Mouse (Mus musculus) lung, adult 2 months (tissue): ENCODE measurements around the gene Adgrd1. TPM values are rescaled to one million over a fixed set of nuclear protein-coding genes. Genes with fewer than 3 reads are reported as not detected.

Experiments
- DNase-seq: peaks from one replicate; pipeline ENCODE4 v3.0.0; 2022
- H3K4me1 ChIP-seq: fragments of 200-500 bp; 2 replicates; pipeline ENCODE4 v1.6.1; 2011; ENCODE audit warnings: low read length; ENCODE audit not compliant: control insufficient read depth, insufficient read depth
- H3K4me3 ChIP-seq: fragments of 200-500 bp; replicated peaks from 2 replicates; pipeline ENCODE3; 2011; ENCODE audit warnings: low read depth, mild to moderate bottlenecking, control low read depth, low read length; ENCODE audit errors: extremely low read depth
- CTCF ChIP-seq: fragments of 200-500 bp; IDR thresholded peaks from 2 replicates; pipeline ENCODE4 v1.5.1; 2011; ENCODE audit warnings: mild to moderate bottlenecking, low read length, control low read depth; ENCODE audit not compliant: insufficient read depth
- POLR2A ChIP-seq: fragments of 200-500 bp; IDR thresholded peaks from 2 replicates; pipeline ENCODE4 v1.6.1; 2011; ENCODE audit warnings: low read depth, mild to moderate bottlenecking, control low read depth, low read length, borderline replicate concordance; ENCODE audit errors: extremely low read depth
- WGBS: fragments of 180-500 bp; shearing (Covaris S2); methylation state at CpG from one replicate; pipeline ENCODE4 v1.1.7; 2018; 5-methylcytosine and 5-hydroxymethylcytosine counted together
- polyA plus RNA-seq: library from polyadenylated mRNA; depleted of rRNA; stranded (reverse); fragments of >200 nt; gene quantifications from 2 replicates; pipeline ENCODE4 v1.2.3, GENCODE M21; 2012

The Adgrd1 gene
- polyA plus RNA-seq, 1 experiment, result 8.3 TPM

DNA sequence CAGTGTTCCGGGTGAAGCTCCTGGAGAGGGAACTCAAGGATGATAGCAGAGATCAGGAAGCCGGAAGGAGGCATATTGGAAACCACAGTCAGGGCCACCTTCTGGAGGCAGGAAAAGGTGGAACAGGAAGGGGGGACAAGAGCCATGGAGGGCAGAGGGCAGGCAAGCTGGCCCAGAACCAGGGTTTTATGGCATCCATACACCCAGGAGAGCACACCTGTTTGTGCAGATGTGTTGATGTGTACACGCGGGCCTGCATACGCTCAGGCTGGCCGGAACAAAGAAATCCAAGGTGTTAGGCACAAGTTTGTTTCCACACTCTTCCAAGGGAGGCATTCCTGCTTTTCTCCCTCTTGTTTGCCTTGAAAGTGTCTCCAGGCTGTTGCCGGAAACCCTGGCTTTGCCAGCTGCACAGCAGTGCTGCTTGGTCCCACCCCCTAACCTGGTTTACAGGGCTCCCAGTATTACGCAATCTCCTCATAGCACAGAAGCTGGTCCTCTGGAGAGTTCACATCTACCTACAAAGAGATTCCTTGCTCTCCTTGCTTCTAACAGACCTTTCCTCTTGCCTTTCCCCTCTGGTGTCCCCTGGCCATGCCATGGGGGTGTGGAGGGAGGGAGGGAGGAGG lies 48.9 kb downstream of the Adgrd1 start:
- TF ChIP-seq CTCF (no peak), POLR2A (no peak)
- 69% methylated on average over 8 of the region's 8 CpGs for WGBS
- DNase-seq, result peak; percentile 12
- Histone ChIP-seq H3K4me1 (no peaks in the 10 kb centered on the region), H3K4me3 (no peak overlapping the region)

DNA sequence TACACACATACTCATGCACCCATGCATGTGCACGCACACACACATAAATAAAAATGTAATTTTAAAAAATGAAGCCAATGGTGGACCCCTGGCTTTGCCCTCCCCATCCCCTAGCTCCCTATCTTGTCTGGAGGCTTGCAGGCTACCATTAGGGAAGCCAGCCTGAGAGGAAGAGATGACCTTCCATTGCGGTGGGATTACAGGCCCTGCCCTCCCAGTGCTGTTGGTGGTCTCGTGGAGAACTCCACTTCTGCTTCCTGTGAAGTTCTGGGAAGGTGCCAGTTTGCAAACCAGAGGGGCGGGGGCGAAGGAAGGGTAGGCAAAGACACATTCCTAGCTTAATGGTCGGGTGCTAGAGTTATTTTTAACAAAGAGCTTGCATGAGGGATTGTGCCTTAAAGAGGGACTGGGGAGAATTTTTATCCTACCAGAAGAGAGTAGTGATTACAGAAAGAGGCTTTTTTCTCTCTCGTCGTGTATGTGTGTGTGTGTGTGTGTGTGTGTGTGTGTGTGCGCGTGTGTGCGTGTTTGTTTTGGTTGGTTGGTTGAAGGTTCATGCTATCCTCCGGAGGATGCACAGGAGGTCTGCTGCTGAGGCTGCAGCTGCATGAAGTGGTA lies 50.5 kb downstream of the Adgrd1 start:
- Histone ChIP-seq H3K4me1 (no peaks in the 10 kb centered on the region), H3K4me3 (no peak overlapping the region)
- TF ChIP-seq CTCF, result no peak
- no peak for DNase-seq
- 45% methylated on average over 12 of the region's 12 CpGs for WGBS

DNA sequence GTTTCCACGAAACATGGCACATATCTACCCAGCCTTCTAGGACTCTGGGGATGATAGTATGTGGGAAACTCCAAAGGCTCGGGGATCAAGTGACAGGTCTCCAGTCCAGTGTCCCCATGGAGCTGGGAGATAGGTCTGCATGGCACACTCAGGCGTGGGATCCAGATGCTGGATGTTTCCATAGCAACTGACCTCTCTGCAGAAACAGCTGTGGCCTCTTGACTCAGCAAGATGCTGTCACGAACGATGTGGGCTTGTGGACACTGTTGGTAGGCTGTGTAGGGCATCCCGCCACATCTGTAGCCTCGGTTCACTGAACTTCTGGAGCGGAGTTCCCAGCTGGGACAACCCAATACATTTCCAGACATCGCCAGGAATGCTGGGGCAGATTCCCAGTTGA lies 51.9 kb downstream of the Adgrd1 start:
- DNase-seq, result no peak
- WGBS, result 68% methylated on average over 9 of the region's 9 CpGs
- no peak overlapping the region for H3K4me3 ChIP-seq
- H3K4me1 ChIP-seq, result no peaks in the 10 kb centered on the region
- no peak for TF ChIP-seq POLR2A
- no peak for TF ChIP-seq CTCF

DNA sequence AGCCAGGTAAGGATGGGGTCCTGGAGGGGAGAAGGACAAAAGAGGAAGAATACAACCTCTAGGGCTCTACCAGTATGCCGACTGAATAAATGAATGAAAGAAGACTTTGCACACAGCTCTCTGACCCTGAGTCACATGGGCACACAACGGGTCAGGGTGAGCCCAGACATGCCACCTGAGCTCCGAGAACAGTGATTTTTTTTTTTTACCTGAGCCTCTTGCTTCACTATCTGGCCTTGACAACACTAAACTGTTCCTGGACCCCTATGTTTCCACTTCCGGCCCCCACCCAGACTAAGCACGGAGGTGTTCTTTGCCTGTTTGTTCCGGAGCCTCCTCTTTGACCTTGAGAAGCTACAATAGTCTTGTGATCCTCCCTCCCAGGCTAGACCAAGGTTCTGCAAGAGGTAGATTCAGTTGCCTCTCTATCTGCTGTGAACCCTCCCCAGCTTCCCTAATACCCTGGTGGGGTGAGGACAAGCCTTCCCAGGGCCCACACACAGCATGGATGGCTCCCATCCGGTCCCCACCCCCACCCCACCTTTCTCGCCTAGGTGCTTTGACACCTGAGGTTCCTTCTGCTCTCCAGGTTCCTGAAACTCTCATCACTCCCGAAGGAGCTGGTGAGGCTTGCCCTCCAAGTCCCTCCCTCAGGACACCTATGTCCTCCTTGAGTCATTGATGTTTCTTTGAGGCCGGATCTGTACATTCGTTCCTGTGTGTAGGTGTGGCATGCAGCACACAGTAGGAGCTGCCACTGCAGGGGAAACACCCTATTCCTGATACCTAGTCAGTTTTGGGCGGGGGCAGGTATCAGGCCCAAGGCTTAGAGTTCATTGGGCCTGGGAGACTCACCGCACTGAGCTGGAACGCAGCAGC lies 58.7 kb downstream of the Adgrd1 start:
- H3K4me1 ChIP-seq, result no peaks in the 10 kb centered on the region
- WGBS, result 68% methylated on average over 14 of the region's 14 CpGs
- TF ChIP-seq POLR2A (no peak), CTCF (no peak)
- DNase-seq, result no peak
- no peak overlapping the region for H3K4me3 ChIP-seq

DNA sequence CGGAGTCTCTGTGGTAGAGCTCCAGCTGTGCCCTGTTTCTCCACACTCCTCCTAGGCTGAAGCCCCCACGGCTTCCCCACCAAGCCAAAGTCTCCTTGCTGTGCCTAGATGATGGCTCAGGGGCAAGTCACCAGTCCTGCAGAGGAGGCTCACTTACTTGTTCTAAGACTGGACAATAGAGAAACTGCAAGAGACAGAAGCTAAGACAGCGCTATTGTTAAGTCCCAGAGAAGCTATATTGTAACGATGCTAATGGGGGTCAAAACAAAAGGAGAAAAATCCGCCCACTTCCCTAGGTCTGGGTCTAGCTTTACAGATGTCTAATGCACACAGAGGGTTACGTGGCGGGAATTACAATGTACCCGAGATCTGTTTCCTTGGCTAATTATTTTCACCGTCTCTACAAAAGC lies 59.4 kb downstream of the Adgrd1 start:
- DNase-seq, result no peak
- H3K4me3 ChIP-seq, result no peak overlapping the region
- H3K4me1 ChIP-seq, result no peaks in the 10 kb centered on the region
- no peak for TF ChIP-seq POLR2A
- TF ChIP-seq CTCF, result no peak
- 34% methylated on average over 9 of the region's 9 CpGs for WGBS

DNA sequence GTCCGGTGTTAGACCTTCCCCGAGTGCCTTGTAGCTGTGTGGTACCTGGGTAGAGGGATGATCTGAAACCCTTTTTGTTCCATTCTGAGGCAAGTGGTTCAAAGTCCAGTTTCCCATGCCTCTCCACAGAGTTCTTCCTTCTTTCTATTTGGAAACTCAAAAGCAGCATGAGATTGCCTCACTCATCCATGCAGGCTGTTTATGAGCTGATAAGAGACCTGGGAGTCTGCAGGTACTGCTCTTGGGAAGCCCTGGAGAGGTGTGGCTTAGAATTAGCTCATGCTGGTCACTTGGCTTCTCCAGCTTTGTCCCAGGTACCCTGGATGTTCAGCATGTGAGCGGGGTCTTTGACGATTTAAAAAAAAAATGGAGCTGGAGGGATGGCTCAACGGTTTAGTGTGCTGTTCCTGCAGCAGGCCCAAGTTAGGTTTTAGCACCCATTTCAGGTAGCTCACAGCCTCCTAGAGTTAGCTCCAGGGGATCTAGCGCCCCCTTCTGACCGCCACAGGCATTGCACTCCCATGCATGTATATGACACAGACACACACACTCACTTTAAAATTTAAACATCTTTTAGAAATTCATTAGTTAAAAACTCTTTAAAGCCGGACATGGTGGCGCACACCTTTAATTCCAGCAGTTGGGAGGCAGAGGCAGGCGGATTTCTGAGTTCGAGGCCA lies 65.0 kb downstream of the Adgrd1 start:
- Histone ChIP-seq H3K4me3 (no peak overlapping the region), H3K4me1 (0 out of 2 replicates have a peak, but pooled peaks cover 4% of the 10 kb centered on the region)
- DNase-seq, result no peak
- 0 out of 2 replicates have a peak, but pooled peaks have one; percentile 7 for TF ChIP-seq CTCF
- TF ChIP-seq POLR2A, result no peak
- WGBS, result 78% methylated on average over 11 of the region's 11 CpGs

DNA sequence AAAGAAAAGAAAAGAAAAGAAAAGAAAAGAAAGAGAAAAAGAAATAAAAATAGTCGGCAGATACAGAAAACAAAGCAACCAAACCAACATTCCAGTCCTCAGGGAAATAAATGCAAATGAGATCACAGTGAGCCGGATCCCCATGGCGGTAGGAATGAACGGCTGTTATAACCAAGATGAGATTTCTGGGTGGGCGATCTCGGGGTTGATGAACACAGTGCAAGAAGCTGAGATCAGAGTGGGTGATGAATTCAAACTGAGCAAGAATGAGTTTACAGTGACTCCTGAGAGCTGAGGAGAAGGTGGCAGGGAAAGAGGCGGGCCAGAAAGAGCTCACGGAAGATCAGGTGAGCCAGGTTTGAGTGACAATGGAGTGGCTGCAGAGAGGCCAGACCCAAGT lies 66.9 kb downstream of the Adgrd1 start:
- DNase-seq, result no peak
- 77% methylated on average over 8 of the region's 8 CpGs for WGBS
- Histone ChIP-seq H3K4me3 (no peak overlapping the region), H3K4me1 (0 out of 2 replicates have a peak, but pooled peaks cover 4% of the 10 kb centered on the region)
- TF ChIP-seq CTCF, result no peak
- no peak for TF ChIP-seq POLR2A

DNA sequence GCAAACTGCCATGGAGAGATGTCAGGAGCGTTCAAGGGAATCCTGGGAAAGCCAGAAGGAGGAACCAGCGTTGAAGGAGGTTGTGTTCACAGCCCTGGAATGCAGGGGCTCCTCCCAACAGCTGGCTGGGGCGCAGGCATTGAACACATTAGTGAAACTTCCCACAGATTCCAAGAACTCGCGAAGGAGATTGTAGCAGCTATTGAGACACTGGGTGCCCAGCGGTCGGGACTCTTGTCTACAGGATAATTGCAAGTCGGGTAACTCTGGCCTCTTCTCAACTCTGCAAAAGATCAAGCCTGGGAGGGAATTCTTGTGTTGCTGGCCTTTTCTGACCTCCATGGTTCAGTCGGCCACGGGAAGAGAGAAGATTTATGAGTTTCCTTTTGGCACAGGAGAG lies 67.5 kb downstream of the Adgrd1 start:
- TF ChIP-seq POLR2A (no peak), CTCF (no peak)
- Histone ChIP-seq H3K4me3 (no peak overlapping the region), H3K4me1 (0 out of 2 replicates have a peak, but pooled peaks cover 4% of the 10 kb centered on the region)
- DNase-seq, result peak; percentile 23
- 17% methylated on average over 10 of the region's 10 CpGs for WGBS

DNA sequence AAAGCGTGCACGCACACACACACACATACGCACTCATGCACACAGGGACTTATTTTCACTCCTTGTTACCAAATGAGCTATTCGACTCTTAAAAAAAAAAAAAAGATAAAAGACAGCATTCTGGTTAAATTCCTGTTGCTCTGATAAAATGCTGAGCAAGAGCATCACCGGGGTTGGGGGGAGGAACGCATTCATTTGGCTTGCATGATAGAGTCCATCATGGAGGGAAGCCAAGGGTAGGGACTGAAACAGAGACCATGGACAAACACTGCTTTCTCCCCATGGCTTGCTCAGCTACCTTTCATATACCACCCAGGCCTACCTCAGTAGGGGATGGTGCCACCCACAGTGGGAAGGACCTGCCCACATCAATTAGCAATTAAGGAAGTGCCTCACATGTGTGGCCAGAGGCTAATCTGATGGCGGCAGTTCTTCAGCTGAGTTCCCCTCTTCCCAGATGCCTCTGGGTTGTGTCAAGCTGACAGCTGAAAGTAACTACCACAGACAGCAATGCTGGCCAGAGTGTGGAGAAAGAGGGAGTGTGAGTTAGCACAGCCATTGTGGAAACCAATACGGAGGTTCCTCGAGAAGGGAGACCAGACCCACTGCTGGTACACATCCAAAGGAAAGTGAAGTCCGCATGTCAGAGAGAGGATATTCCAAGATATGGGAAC lies 68.5 kb downstream of the Adgrd1 start:
- H3K4me1 ChIP-seq, result 0 out of 2 replicates have a peak, but pooled peaks cover 4% of the 10 kb centered on the region
- H3K4me3 ChIP-seq, result no peak overlapping the region
- TF ChIP-seq POLR2A, result no peak
- no peak for TF ChIP-seq CTCF
- WGBS, result 71% methylated on average over 10 of the region's 10 CpGs
- no peak for DNase-seq
